Mouse (Mus musculus): ENCODE measurements at regions not wholly inside any gene's neighbourhood (a gene's known extent, or its start where the extent isn't known, plus 50 kb on each side); places are given as distances from the start of the nearest gene placed in this dataset.

DNA sequence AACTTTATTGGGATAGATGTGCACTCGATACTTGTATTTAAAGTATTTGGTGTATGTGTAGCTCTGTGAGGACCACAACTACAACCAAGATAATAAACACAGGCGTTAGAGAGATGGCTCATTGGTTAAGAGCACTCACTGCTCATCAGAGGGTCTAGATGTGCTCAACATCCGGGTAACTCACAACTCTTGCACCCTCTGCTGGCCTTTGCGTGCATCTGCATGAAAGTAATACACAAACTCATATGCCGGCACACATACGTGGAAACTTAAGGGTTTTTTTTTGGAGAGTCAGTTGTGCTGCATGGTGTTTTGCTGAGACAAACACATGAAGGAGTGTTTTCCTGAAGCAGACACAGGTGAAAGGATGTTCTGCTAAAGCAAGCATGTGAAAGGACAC is 53.7 kb upstream of the Gm3045 start:
- TF ChIP-seq CTCF (IDR thresholded peaks at IDR 0.05; ENCODE audit: control insufficient read depth, insufficient read depth, insufficient replicate concordance, low read depth, low read length) (peak; percentile 30; the same call in 1 of the 2 replicates), POLR2A (IDR thresholded peaks at IDR 0.05; ENCODE audit: control insufficient read depth, low read depth, low read length) (no peak)
